Mouse (Mus musculus) ES-Bruce4 (cell line): ENCODE results near the gene Mon2.

Experiments used
- CTCF ChIP-seq: IDR thresholded peaks from one replicate; pipeline ENCODE4 v1.8.1; 2011; ENCODE audit warnings: low read depth, low read length
- POLR2A ChIP-seq: IDR thresholded peaks from one replicate; pipeline ENCODE4 v1.8.1; 2011; ENCODE audit warnings: low read length; ENCODE audit not compliant: insufficient read depth

- TF ChIP-seq CTCF (no peak), POLR2A (no peak)
These were observed 8.8 kb upstream of the Mon2 start for GRCm38 (mm10) chr10:123084900-123085641.
